Mouse (Mus musculus): ENCODE results near the gene Pde2a. TPM values are rescaled to one million over a fixed set of nuclear protein-coding genes. Genes with fewer than 3 reads are reported as not detected.

Gene Pde2a
- polyA plus RNA-seq, 1 experiment from 2014 or later: 46.4 TPM

GRCm38 (mm10) chr7:101412796-101413195 lies 8.7 kb upstream of the Pde2a start:
- H3K4me2 ChIP-seq (replicated peaks): no peak overlapping the region
- peaks cover 5% of the 10 kb centered on the region; the same call in 1 of the 2 replicates for H3K27me3 ChIP-seq
- no peak overlapping the region for H3K4me3 ChIP-seq
- H3K4me1 ChIP-seq: peaks cover 27% of the 10 kb centered on the region
- peak; percentile 30; the same call in 1 of the 2 replicates for ATAC-seq (replicated peaks)
- no peaks in the 10 kb centered on the region for H3K36me3 ChIP-seq
- H3K27ac ChIP-seq (replicated peaks): peak overlapping the region; percentile 17; the same call in 1 of the 2 replicates
- H3K9me3 ChIP-seq: no peaks in the 10 kb centered on the region
- no peak overlapping the region for H3K9ac ChIP-seq (replicated peaks)

DNA sequence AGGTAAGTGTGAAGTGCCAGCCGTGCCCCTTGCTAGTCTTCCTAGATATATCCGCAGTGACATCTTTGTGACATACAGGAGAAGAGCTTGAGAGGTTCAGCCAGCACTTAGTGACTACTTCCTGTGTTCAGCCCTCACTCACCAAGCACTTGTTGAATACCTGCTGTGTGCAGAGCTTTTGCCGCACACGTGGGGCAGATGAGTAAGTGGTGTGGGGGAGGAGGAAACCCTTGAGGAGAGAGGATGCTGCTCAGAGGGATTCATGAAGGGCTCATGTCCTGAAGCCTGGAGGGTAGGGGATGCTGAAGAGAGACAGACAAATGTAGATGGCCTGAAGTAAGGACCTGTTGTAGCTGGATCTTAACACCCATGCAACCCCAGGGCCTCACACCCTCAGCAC lies 7.3 kb upstream of the Pde2a start:
- H3K4me3 ChIP-seq: no peak overlapping the region
- ATAC-seq (replicated peaks): no peak
- no peaks in the 10 kb centered on the region for H3K36me3 ChIP-seq
- peaks cover 31% of the 10 kb centered on the region for H3K4me1 ChIP-seq
- H3K27me3 ChIP-seq: peaks cover 6% of the 10 kb centered on the region; the same call in 1 of the 2 replicates
- no peaks in the 10 kb centered on the region for H3K9me3 ChIP-seq
- H3K27ac ChIP-seq (replicated peaks): peak overlapping the region; percentile 68; the same call in 1 of the 2 replicates
- 58% methylated on average over 4 of the region's 4 CpGs for WGBS
- no peak overlapping the region for H3K4me2 ChIP-seq (replicated peaks)
- H3K9ac ChIP-seq (replicated peaks): no peak overlapping the region

- peak; percentile 58 for ATAC-seq (replicated peaks)
- Histone ChIP-seq H3K4me2 (replicated peaks) (no peak overlapping the region), H3K27me3 (peaks cover 6% of the 10 kb centered on the region; the same call in 1 of the 2 replicates), H3K27ac (replicated peaks) (peak overlapping the region; percentile 68), H3K36me3 (no peaks in the 10 kb centered on the region), H3K4me3 (no peak overlapping the region), H3K9ac (replicated peaks) (no peak overlapping the region), H3K9me3 (no peaks in the 10 kb centered on the region), H3K4me1 (peaks cover 34% of the 10 kb centered on the region)
- WGBS: 28% methylated on average over 7 of the region's 7 CpGs
Measured at GRCm38 (mm10) chr7:101414661-101415511, 6.6 kb upstream of the Pde2a start.

- Histone ChIP-seq H3K36me3 (no peaks in the 10 kb centered on the region), H3K4me1 (peaks cover 34% of the 10 kb centered on the region), H3K27me3 (peaks cover 6% of the 10 kb centered on the region; the same call in 1 of the 2 replicates), H3K9me3 (no peaks in the 10 kb centered on the region), H3K9ac (replicated peaks) (no peak overlapping the region), H3K4me2 (replicated peaks) (no peak overlapping the region), H3K27ac (replicated peaks) (peak overlapping the region; percentile 68), H3K4me3 (no peak overlapping the region)
- ATAC-seq (replicated peaks): peak; percentile 52
- WGBS: 29% methylated on average over 8 of the region's 8 CpGs
Measured at GRCm38 (mm10) chr7:101415512-101416100, 5.9 kb upstream of the Pde2a start.

- H3K4me2 ChIP-seq (replicated peaks): no peak overlapping the region
- 68% methylated on average over 5 of the region's 5 CpGs for WGBS
- no peak overlapping the region for H3K4me3 ChIP-seq
- no peak for ATAC-seq (replicated peaks)
- H3K4me1 ChIP-seq: peaks cover 40% of the 10 kb centered on the region
- H3K36me3 ChIP-seq: no peaks in the 10 kb centered on the region
- no peak overlapping the region for H3K27ac ChIP-seq (replicated peaks)
- H3K27me3 ChIP-seq: peaks cover 6% of the 10 kb centered on the region; the same call in 1 of the 2 replicates
- no peak overlapping the region for H3K9ac ChIP-seq (replicated peaks)
- H3K9me3 ChIP-seq: no peaks in the 10 kb centered on the region
Measured at GRCm38 (mm10) chr7:101416391-101416790, 5.1 kb upstream of the Pde2a start.

DNA sequence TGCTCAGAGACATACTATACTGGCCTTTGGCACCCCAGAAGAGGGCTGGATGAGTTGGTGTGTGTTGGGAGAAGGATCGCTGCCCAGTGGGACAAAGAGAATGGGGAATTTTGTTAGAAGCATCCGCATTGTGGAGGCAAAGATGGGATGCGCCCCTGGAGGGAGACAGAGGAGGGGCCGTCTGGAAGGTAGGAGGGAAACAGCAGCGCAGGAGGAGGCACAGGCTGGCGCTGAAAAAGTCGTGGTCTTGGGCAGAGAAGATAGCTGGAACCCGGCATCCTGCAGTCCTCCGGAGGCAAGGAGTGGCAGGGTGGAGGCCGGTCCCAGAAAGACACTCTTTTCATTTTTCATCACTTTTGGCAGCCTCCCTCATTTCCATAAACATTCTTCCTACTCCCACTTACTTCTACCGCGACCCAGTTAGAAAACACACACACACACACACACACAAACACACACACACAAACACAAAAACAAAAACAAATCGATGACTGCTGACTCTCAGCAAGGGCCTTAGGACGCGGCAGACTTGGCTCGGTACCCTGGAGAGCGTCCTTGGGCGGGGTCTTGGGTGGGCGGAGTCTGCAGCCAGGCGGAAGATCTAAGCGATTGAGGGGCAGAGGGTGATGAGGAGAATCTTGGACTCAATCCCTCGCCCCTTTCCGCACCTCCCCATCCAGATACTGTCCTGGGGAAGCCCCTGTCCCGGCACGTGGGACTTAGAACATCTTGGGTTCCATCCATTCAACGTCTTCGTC lies 2.3 kb upstream of the Pde2a start:
- no peak overlapping the region for H3K4me3 ChIP-seq
- H3K9me3 ChIP-seq: no peaks in the 10 kb centered on the region
- peak overlapping the region; percentile 38 for H3K4me2 ChIP-seq (replicated peaks)
- no peak overlapping the region for H3K27ac ChIP-seq (replicated peaks)
- WGBS: 4% methylated on average over 27 of the region's 27 CpGs
- no peak overlapping the region for H3K9ac ChIP-seq (replicated peaks)
- no peak for ATAC-seq (replicated peaks)
- no peaks in the 10 kb centered on the region for H3K36me3 ChIP-seq
- H3K27me3 ChIP-seq: peaks cover 6% of the 10 kb centered on the region; the same call in 1 of the 2 replicates
- peaks cover 58% of the 10 kb centered on the region for H3K4me1 ChIP-seq

- peak overlapping the region; percentile 59 for H3K27ac ChIP-seq (replicated peaks)
- peaks cover 63% of the 10 kb centered on the region for H3K4me1 ChIP-seq
- peak overlapping the region; percentile 40 for H3K9ac ChIP-seq (replicated peaks)
- no peak for ATAC-seq (replicated peaks)
- H3K36me3 ChIP-seq: no peaks in the 10 kb centered on the region
- H3K4me3 ChIP-seq: peak overlapping the region; percentile 36
- WGBS: 7% methylated on average over 3 of the region's 3 CpGs
- peaks cover 6% of the 10 kb centered on the region; the same call in 1 of the 2 replicates for H3K27me3 ChIP-seq
- H3K4me2 ChIP-seq (replicated peaks): peak overlapping the region; percentile 47
- H3K9me3 ChIP-seq: no peaks in the 10 kb centered on the region
Measured at GRCm38 (mm10) chr7:101422069-101422468, 578 bp downstream of the Pde2a start.

GRCm38 (mm10) chr7:101422646-101423045 lies 1.2 kb downstream of the Pde2a start:
- Histone ChIP-seq H3K9ac (replicated peaks) (no peak overlapping the region), H3K36me3 (no peaks in the 10 kb centered on the region), H3K9me3 (no peaks in the 10 kb centered on the region), H3K4me1 (peaks cover 63% of the 10 kb centered on the region), H3K27me3 (peaks cover 2% of the 10 kb centered on the region; the same call in 1 of the 2 replicates), H3K4me3 (peak overlapping the region; percentile 36), H3K27ac (replicated peaks) (no peak overlapping the region), H3K4me2 (replicated peaks) (peak overlapping the region; percentile 47)
- 76% methylated on average over 8 of the region's 8 CpGs for WGBS
- no peak for ATAC-seq (replicated peaks)

GRCm38 (mm10) chr7:101423970-101424369 lies 2.5 kb downstream of the Pde2a start:
- WGBS: 26% methylated on average over 6 of the region's 6 CpGs
- Histone ChIP-seq H3K27me3 (no peaks in the 10 kb centered on the region), H3K4me2 (replicated peaks) (0 out of 2 replicates have a peak overlapping the region, but pooled peaks have one; percentile 2), H3K36me3 (no peaks in the 10 kb centered on the region), H3K4me1 (peaks cover 62% of the 10 kb centered on the region), H3K9ac (replicated peaks) (no peak overlapping the region), H3K4me3 (no peak overlapping the region), H3K9me3 (no peaks in the 10 kb centered on the region), H3K27ac (replicated peaks) (peak overlapping the region; percentile 28; the same call in 1 of the 2 replicates)
- no peak for ATAC-seq (replicated peaks)

DNA sequence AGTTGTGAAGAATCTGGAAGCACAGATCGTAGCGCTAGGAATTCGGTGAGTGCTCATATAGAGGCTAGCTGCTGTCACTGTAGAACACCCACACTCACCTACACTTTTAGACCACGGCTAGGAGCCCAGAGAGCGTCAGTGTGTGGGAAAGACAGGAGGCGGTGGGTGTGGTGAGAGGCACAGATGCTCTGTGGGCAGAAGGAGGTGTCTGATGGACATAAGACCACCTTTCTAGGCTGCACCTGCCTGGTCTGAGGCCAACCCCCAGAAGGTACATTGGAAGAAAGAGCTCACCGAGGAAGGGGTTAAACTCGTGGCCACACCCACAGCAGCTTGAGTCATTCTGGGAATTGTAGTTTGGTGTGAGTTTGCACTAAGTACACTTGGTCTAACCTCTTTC lies 5.2 kb downstream of the Pde2a start:
- no peak overlapping the region for H3K27ac ChIP-seq (replicated peaks)
- H3K4me3 ChIP-seq: no peak overlapping the region
- peak; percentile 5; the same call in 1 of the 2 replicates for ATAC-seq (replicated peaks)
- WGBS: 72% methylated on average over 8 of the region's 8 CpGs
- H3K9ac ChIP-seq (replicated peaks): no peak overlapping the region
- no peaks in the 10 kb centered on the region for H3K9me3 ChIP-seq
- no peaks in the 10 kb centered on the region for H3K27me3 ChIP-seq
- peaks cover 47% of the 10 kb centered on the region for H3K4me1 ChIP-seq
- no peaks in the 10 kb centered on the region for H3K36me3 ChIP-seq
- no peak overlapping the region for H3K4me2 ChIP-seq (replicated peaks)

GRCm38 (mm10) chr7:101427736-101428135 lies 6.2 kb downstream of the Pde2a start:
- H3K9ac ChIP-seq (replicated peaks): no peak overlapping the region
- no peak overlapping the region for H3K4me3 ChIP-seq
- H3K4me1 ChIP-seq: peaks cover 37% of the 10 kb centered on the region
- no peak for ATAC-seq (replicated peaks)
- no peaks in the 10 kb centered on the region for H3K27me3 ChIP-seq
- WGBS: 4% methylated on average over 2 of the region's 2 CpGs
- no peaks in the 10 kb centered on the region for H3K36me3 ChIP-seq
- H3K27ac ChIP-seq (replicated peaks): no peak overlapping the region
- H3K9me3 ChIP-seq: no peaks in the 10 kb centered on the region
- no peak overlapping the region for H3K4me2 ChIP-seq (replicated peaks)

Measured in forebrain, embryonic 15.5 days (tissue).